Mouse (Mus musculus): ENCODE results near the gene Hnrnpa0. TPM values are rescaled to one million over a fixed set of nuclear protein-coding genes. Genes with fewer than 3 reads are reported as not detected.

Hnrnpa0 gene
- total RNA-seq, 2 experiments from 2014 or later: 31.1 to 37.7 TPM

DNA sequence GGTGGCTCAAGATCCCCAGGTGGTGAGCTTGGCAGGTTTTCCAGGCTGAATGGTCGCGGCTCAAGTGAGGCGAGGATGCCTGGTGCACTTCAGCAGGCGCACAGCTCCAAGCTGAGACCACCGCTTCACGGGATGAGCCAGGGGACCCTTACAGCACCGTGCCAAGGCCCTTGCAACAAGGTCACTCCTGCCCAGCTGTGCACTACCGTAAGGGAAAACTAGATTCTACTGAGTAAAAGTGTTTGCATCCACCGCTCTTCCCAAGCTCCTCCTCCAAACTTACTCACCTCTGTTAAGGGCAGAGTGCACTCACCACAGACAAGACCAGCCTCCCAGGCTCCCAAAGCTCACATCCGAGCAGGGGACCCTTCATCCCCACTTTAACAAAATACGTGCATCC, 44.8 kb downstream of the Hnrnpa0 start:
- no peak for TF ChIP-seq CTCF (IDR thresholded peaks at IDR 0.05)
- H3K27ac ChIP-seq: no peak overlapping the region
- intact Hi-C loops (cut with DNase I): no loop called here
- H3K4me3 ChIP-seq: no peak overlapping the region
- no peak for DNase-seq

DNA sequence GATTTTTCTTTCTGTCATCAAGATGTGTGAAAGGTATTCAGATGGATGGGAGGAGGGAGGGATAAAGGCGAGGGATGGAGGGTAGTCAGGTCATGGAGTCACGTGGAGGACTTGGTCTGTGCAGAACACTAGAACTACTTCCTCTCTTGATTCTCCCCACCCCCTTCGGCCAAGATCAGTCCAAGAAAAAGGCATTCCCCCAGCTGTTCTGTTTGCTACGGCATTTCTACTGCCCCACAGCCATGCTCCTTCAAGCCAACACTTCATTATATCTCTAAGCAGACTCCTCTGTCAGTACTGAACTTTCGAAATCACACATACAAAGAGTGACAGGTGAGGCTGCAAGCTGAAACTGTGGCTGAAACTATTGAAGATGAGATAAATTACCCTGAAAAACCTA, 45.3 kb downstream of the Hnrnpa0 start:
- intact Hi-C loops (cut with DNase I): no loop called here
- no peak for DNase-seq
- TF ChIP-seq CTCF (IDR thresholded peaks at IDR 0.05): no peak
- Histone ChIP-seq H3K4me3 (no peak overlapping the region), H3K27ac (no peak overlapping the region)

DNA sequence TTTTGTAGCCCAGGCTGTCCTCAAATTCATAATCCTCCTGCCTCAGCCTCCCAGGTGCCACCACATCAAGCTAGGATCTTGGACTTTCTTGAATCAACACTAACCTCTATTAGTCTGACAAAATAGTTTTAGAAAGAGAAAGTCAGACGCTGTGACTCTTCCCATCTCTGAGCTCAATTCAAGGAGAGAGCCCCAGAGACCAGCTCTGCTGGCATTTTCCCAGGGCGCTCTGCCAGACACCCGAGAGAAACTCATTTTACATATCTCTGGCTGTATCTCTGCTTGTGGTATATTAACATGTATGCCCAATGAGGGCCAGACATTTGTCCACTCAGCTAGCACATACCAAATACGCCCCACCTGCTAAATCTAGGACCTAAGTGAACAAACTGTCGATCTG, 50.0 kb downstream of the Hnrnpa0 start:
- no peak overlapping the region for H3K27ac ChIP-seq
- intact Hi-C loops (cut with DNase I): no loop called here
- TF ChIP-seq CTCF (IDR thresholded peaks at IDR 0.05): no peak
- no peak overlapping the region for H3K4me3 ChIP-seq
- no peak for DNase-seq

Other genes with a start within 250 kb of the Hnrnpa0 start
- gene Spock1, start 220.2 kb downstream of the Hnrnpa0 start, total RNA-seq (2021): under 1 TPM; 0.13 to 0.78 TPM
- gene Klhl3, start 15.0 kb downstream of the Hnrnpa0 start, total RNA-seq (2021): under 1 TPM; 0.36 to 0.67 TPM
- 10 to 100 TPM in 1 of 2 experiments, 1 to 10 TPM in 1; 8.0 to 10.8 TPM for gene Idnk, start 29.1 kb upstream of the Hnrnpa0 start, total RNA-seq (2021)
- 10 to 100 TPM; 49.0 to 51.9 TPM for gene Ubqln1, start 87.1 kb upstream of the Hnrnpa0 start, total RNA-seq (2021)
- 10 to 100 TPM; 27.5 to 31.9 TPM for gene Gkap1, start 147.1 kb upstream of the Hnrnpa0 start, total RNA-seq (2021)
- gene Kif27, start 230.6 kb upstream of the Hnrnpa0 start, total RNA-seq (2021): under 1 TPM in 1 of 2 experiments, not detected in 1; 0.08 TPM